Mouse (Mus musculus): ENCODE results near the gene Bckdha. TPM values are rescaled to one million over a fixed set of nuclear protein-coding genes. Genes with fewer than 3 reads are reported as not detected.

Gene Bckdha
- polyA plus RNA-seq, 1 experiment from 2014 or later, result 55.3 TPM

GRCm38 (mm10) chr7:25620751-25621150 is 38.0 kb downstream of the Bckdha start:
- Histone ChIP-seq H3K36me3 (peaks cover 23% of the 10 kb centered on the region; the same call in 1 of the 2 replicates), H3K27me3 (no peaks in the 10 kb centered on the region), H3K4me1 (peaks cover 17% of the 10 kb centered on the region; the same call in 1 of the 2 replicates), H3K4me2 (replicated peaks) (no peak overlapping the region), H3K27ac (replicated peaks) (no peak overlapping the region), H3K9me3 (replicated peaks) (no peaks in the 10 kb centered on the region), H3K9ac (no peak overlapping the region), H3K4me3 (replicated peaks) (no peak overlapping the region)
- no peak for ATAC-seq (ENCODE audit: insufficient number of reproducible peaks, low FRiP score, low TSS enrichment, low read depth)
- WGBS, result 94% methylated on average over 11 of the region's 11 CpGs

GRCm38 (mm10) chr7:25620101-25620500 is 38.7 kb downstream of the Bckdha start:
- Histone ChIP-seq H3K36me3 (peaks cover 23% of the 10 kb centered on the region; the same call in 1 of the 2 replicates), H3K27ac (replicated peaks) (no peak overlapping the region), H3K4me1 (peaks cover 17% of the 10 kb centered on the region; the same call in 1 of the 2 replicates), H3K27me3 (no peaks in the 10 kb centered on the region), H3K4me3 (replicated peaks) (peak overlapping the region; percentile 76; the same call in 1 of the 2 replicates), H3K9me3 (replicated peaks) (no peaks in the 10 kb centered on the region), H3K4me2 (replicated peaks) (peak overlapping the region; percentile 74), H3K9ac (no peak overlapping the region)
- WGBS, result 88% methylated on average over 5 of the region's 5 CpGs
- no peak for ATAC-seq (ENCODE audit: insufficient number of reproducible peaks, low FRiP score, low TSS enrichment, low read depth)

GRCm38 (mm10) chr7:25619722-25619991 is 39.1 kb downstream of the Bckdha start:
- Histone ChIP-seq H3K4me2 (replicated peaks) (peak overlapping the region; percentile 74), H3K36me3 (peaks cover 23% of the 10 kb centered on the region; the same call in 1 of the 2 replicates), H3K27me3 (no peaks in the 10 kb centered on the region), H3K9ac (peak overlapping the region; percentile 47), H3K4me1 (peaks cover 15% of the 10 kb centered on the region; the same call in 1 of the 2 replicates), H3K4me3 (replicated peaks) (peak overlapping the region; percentile 76), H3K27ac (replicated peaks) (no peak overlapping the region; the same call in 1 of the 2 replicates), H3K9me3 (replicated peaks) (no peaks in the 10 kb centered on the region)
- 17% methylated on average over 5 of the region's 5 CpGs for WGBS
- no peak for ATAC-seq (ENCODE audit: insufficient number of reproducible peaks, low FRiP score, low TSS enrichment, low read depth)

GRCm38 (mm10) chr7:25618865-25619721 is 39.7 kb downstream of the Bckdha start, which contains the start of gene Dmac2:
Gene Dmac2, plus strand, starts transcription at chr7:25619414.
- peak within 1 kb of the TSS; percentile 65 for H3K27ac ChIP-seq (replicated peaks)
- H3K9ac ChIP-seq, result peak within 1 kb of the TSS; percentile 47
- 2% methylated on average over 53 of the region's 53 CpGs for WGBS

GRCm38 (mm10) chr7:25617376-25618160 is 41.2 kb downstream of the Bckdha start:
- H3K4me2 ChIP-seq (replicated peaks), result no peak overlapping the region
- H3K4me1 ChIP-seq, result peaks cover 12% of the 10 kb centered on the region; the same call in 1 of the 2 replicates
- ATAC-seq (ENCODE audit: insufficient number of reproducible peaks, low FRiP score, low TSS enrichment, low read depth), result no peak
- H3K4me3 ChIP-seq (replicated peaks), result no peak overlapping the region
- no peaks in the 10 kb centered on the region for H3K9me3 ChIP-seq (replicated peaks)
- WGBS, result 79% methylated on average over 10 of the region's 10 CpGs
- 0 out of 2 replicates have a peak, but pooled peaks cover 11% of the 10 kb centered on the region for H3K36me3 ChIP-seq
- no peak overlapping the region for H3K9ac ChIP-seq
- no peak overlapping the region for H3K27ac ChIP-seq (replicated peaks)
- H3K27me3 ChIP-seq, result no peaks in the 10 kb centered on the region

More at GRCm38 (mm10) chr7:25618865-25619721, 39.7 kb downstream of the Bckdha start, which contains the start of gene Dmac2:
- H3K4me2 ChIP-seq (replicated peaks), result peak within 1 kb of the TSS; percentile 74
- peaks cover 12% of the 10 kb centered on the region; the same call in 1 of the 2 replicates for H3K4me1 ChIP-seq
- no peaks in the 10 kb centered on the region for H3K27me3 ChIP-seq
- H3K36me3 ChIP-seq, result peaks cover 21% of the 10 kb centered on the region; the same call in 1 of the 2 replicates
- H3K9me3 ChIP-seq (replicated peaks), result no peaks in the 10 kb centered on the region
- peak; percentile 86 for ATAC-seq (ENCODE audit: insufficient number of reproducible peaks, low FRiP score, low TSS enrichment, low read depth)
- H3K4me3 ChIP-seq (replicated peaks), result peak within 1 kb of the TSS; percentile 76

- Histone ChIP-seq H3K4me2 (replicated peaks) (no peak within 1 kb of the TSS), H3K4me3 (replicated peaks) (no peak within 1 kb of the TSS), H3K27me3 (no peaks in the 10 kb centered on the region), H3K9me3 (replicated peaks) (no peaks in the 10 kb centered on the region), H3K9ac (no peak within 1 kb of the TSS), H3K4me1 (peaks cover 12% of the 10 kb centered on the region; the same call in 1 of the 2 replicates), H3K27ac (replicated peaks) (no peak within 1 kb of the TSS), H3K36me3 (no peaks in the 10 kb centered on the region)
- WGBS, result 80% methylated on average over 5 of the region's 5 CpGs
- ATAC-seq (ENCODE audit: insufficient number of reproducible peaks, low FRiP score, low TSS enrichment, low read depth), result no peak
These were observed 43.1 kb downstream of the Bckdha start, which contains the start of gene Erich4 for GRCm38 (mm10) chr7:25615706-25616011. Gene Erich4, minus strand, starts transcription at chr7:25615892.

- WGBS, result 70% methylated on average over 21 of the region's 21 CpGs
These were observed 43.7 kb downstream of the Bckdha start for GRCm38 (mm10) chr7:25614831-25615705.

GRCm38 (mm10) chr7:25614086-25614485 is 44.7 kb downstream of the Bckdha start:
- no peak for ATAC-seq (ENCODE audit: insufficient number of reproducible peaks, low FRiP score, low TSS enrichment, low read depth)
- Histone ChIP-seq H3K9me3 (replicated peaks) (no peaks in the 10 kb centered on the region), H3K4me2 (replicated peaks) (no peak overlapping the region), H3K4me3 (replicated peaks) (no peak overlapping the region), H3K9ac (no peak overlapping the region), H3K4me1 (0 out of 2 replicates have a peak, but pooled peaks cover 4% of the 10 kb centered on the region), H3K27me3 (no peaks in the 10 kb centered on the region), H3K36me3 (no peaks in the 10 kb centered on the region), H3K27ac (replicated peaks) (no peak overlapping the region)
- WGBS, result 89% methylated on average over 5 of the region's 5 CpGs

More at GRCm38 (mm10) chr7:25614831-25615705, 43.7 kb downstream of the Bckdha start:
- H3K36me3 ChIP-seq, result no peaks in the 10 kb centered on the region
- ATAC-seq (ENCODE audit: insufficient number of reproducible peaks, low FRiP score, low TSS enrichment, low read depth), result no peak
- no peaks in the 10 kb centered on the region for H3K27me3 ChIP-seq
- no peak overlapping the region for H3K4me3 ChIP-seq (replicated peaks)
- no peak overlapping the region for H3K4me2 ChIP-seq (replicated peaks)
- H3K27ac ChIP-seq (replicated peaks), result no peak overlapping the region
- no peaks in the 10 kb centered on the region for H3K9me3 ChIP-seq (replicated peaks)
- peaks cover 10% of the 10 kb centered on the region; the same call in 1 of the 2 replicates for H3K4me1 ChIP-seq
- H3K9ac ChIP-seq, result no peak overlapping the region

- Histone ChIP-seq H3K27me3 (no peaks in the 10 kb centered on the region), H3K27ac (replicated peaks) (no peak overlapping the region), H3K4me3 (replicated peaks) (no peak overlapping the region), H3K9me3 (replicated peaks) (no peaks in the 10 kb centered on the region), H3K9ac (no peak overlapping the region), H3K4me1 (no peaks in the 10 kb centered on the region), H3K4me2 (replicated peaks) (no peak overlapping the region), H3K36me3 (no peaks in the 10 kb centered on the region)
- 43% methylated on average over 7 of the region's 7 CpGs for WGBS
- no peak for ATAC-seq (ENCODE audit: insufficient number of reproducible peaks, low FRiP score, low TSS enrichment, low read depth)
These were observed 47.3 kb downstream of the Bckdha start for GRCm38 (mm10) chr7:25611501-25611900.

- H3K27ac ChIP-seq (replicated peaks), result no peak overlapping the region
- H3K4me3 ChIP-seq (replicated peaks), result no peak overlapping the region
- H3K9me3 ChIP-seq (replicated peaks), result no peaks in the 10 kb centered on the region
- H3K9ac ChIP-seq, result no peak overlapping the region
- ATAC-seq (ENCODE audit: insufficient number of reproducible peaks, low FRiP score, low TSS enrichment, low read depth), result no peak
- WGBS, result 28% methylated on average over 6 of the region's 6 CpGs
- no peak overlapping the region for H3K4me2 ChIP-seq (replicated peaks)
- H3K36me3 ChIP-seq, result no peaks in the 10 kb centered on the region
- no peaks in the 10 kb centered on the region for H3K4me1 ChIP-seq
- H3K27me3 ChIP-seq, result no peaks in the 10 kb centered on the region
These were observed 48.7 kb downstream of the Bckdha start for GRCm38 (mm10) chr7:25610056-25610455.

All from embryonic facial prominence, embryonic 15.5 days (tissue).